Mouse (Mus musculus): Measurements from ENCODE around the gene Smurf1. TPM values are rescaled to one million over a fixed set of nuclear protein-coding genes. Genes with fewer than 3 reads are reported as not detected.
A peak's percentile ranks its signal among the peaks of the same experiment; 100 is the strongest.

Smurf1 gene
- total and polyA plus RNA-seq, 3 experiments: 3.1 to 7.2 (median 4.3) TPM

DNA sequence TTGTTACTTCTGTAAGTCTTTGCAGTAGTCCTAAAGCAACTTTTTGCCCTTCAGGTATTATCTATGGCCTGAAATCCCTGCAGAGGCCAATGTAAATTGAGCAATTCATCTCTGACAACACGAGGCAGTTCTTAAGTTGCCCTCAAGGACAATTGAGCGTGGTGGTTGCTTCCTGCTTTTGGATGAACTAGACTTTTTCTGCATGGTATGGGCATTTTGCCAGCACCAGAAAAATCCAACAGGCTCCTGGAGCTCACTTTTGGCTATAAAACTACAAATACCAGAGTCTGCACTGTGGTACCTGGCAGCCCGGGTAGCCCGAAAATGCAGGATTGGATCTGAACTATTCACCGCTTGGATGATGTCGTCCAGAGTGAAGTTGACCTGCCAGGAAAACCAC is 39.9 kb upstream of the Smurf1 start:
- H3K4me3 ChIP-seq (replicated peaks in 1 of 3; ENCODE audit: low read depth in 2 of 3, low read length in 2 of 3, poor library complexity in 1 of 3): no peak overlapping the region
- no peak overlapping the region for H3K4me2 ChIP-seq (ENCODE audit: insufficient read depth, low read depth, poor library complexity, severe bottlenecking)
- in situ Hi-C loops (cut with MboI; ENCODE audit: low pct_ligation_motif_present, low pct_unique_long_range_greater_than_20kb, low sequenced_read_pairs): loop anchor here (10.0 kb wide), 1 partner anchor 59 kb away; no protein-coding TSS in a partner anchor
- no peaks in the 10 kb centered on the region for H3K36me3 ChIP-seq (replicated peaks in 1 of 2; ENCODE audit: control insufficient read depth in 1 of 2, insufficient read depth in 1 of 2, low read length in 1 of 2)
- H3K9me3 ChIP-seq (replicated peaks; ENCODE audit: low read length): no peaks in the 10 kb centered on the region
- no peaks in the 10 kb centered on the region for H3K79me2 ChIP-seq (replicated peaks; ENCODE audit: control insufficient read depth, extremely low read depth, insufficient read depth, poor library complexity, severe bottlenecking)
- no peak for TF ChIP-seq POLR2AphosphoS2 (IDR thresholded peaks at IDR 0.05; ENCODE audit: low read depth, low read length)
- dilution Hi-C loops (cut with MboI; ENCODE audit: extremely low pct_ligation_motif_present, extremely low pct_unique_long_range_greater_than_20kb, low sequenced_read_pairs): no loop called here
- peaks cover 2% of the 10 kb centered on the region for H3K27me3 ChIP-seq (replicated peaks)
- no peak overlapping the region for H3K27ac ChIP-seq (ENCODE audit: insufficient read depth, low read depth)
- peaks cover 0 to 24% of the 10 kb centered on the region in 2 experiments; a peak in 2 of 4 replicates for H3K4me1 ChIP-seq (ENCODE audit: control insufficient read depth in 1 of 2, insufficient read depth in 2 of 2)
- no peak for DNase-seq (ENCODE audit: extremely low read depth)
- H3K9ac ChIP-seq (ENCODE audit: insufficient read depth, low read depth): no peak overlapping the region

DNA sequence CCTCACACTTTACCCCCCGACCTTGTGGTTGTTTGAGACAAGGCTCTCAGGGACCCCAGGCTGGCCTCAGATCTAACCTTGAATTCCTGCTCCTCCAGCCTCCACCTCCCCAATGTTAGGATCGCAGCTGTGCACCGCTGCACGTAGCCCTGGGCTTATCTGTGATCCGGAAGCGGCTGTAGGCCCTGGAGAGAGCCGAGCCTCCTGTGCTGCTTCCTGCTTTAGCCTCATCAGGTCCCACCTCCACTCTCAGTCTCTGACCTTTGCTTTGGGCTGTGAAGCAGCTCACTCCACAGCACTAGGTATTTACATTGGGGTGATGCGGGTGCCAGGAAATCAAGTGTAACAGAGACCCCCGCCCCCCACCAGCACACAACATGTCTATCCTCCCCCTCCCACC is 38.8 kb upstream of the Smurf1 start:
- no peak for DNase-seq (ENCODE audit: extremely low read depth)
- no peak for TF ChIP-seq BHLHE40 (IDR thresholded peaks at IDR 0.05; ENCODE audit: low read depth, low read length)
- no peak for TF ChIP-seq PAX5 (IDR thresholded peaks at IDR 0.05; ENCODE audit: low read length)
- TF ChIP-seq USF1 (IDR thresholded peaks at IDR 0.05; ENCODE audit: low read depth, low read length): no peak
- TF ChIP-seq RCOR1 (conservative IDR thresholded peaks at IDR 0.05; ENCODE audit: low read depth, low read length): no peak
- no peak for TF ChIP-seq E2F4 (IDR thresholded peaks at IDR 0.05; ENCODE audit: insufficient replicate concordance, low read depth, low read length)
- TF ChIP-seq EP300 (IDR thresholded peaks at IDR 0.05; ENCODE audit: low read length): no peak
- TF ChIP-seq USF2 (conservative IDR thresholded peaks at IDR 0.05; ENCODE audit: low read depth, low read length): no peak
- TF ChIP-seq SMC3 (IDR thresholded peaks at IDR 0.05; ENCODE audit: low read depth, low read length): no peak
- TF ChIP-seq SIN3A (IDR thresholded peaks at IDR 0.05; ENCODE audit: low read length): no peak
- TF ChIP-seq UBTF (IDR thresholded peaks at IDR 0.05; ENCODE audit: low read depth, low read length): no peak
- no peak for TF ChIP-seq RAD21 (IDR thresholded peaks at IDR 0.05; ENCODE audit: low read depth, low read length)
- no peak for TF ChIP-seq MAX (IDR thresholded peaks at IDR 0.05; ENCODE audit: low read length)

DNA sequence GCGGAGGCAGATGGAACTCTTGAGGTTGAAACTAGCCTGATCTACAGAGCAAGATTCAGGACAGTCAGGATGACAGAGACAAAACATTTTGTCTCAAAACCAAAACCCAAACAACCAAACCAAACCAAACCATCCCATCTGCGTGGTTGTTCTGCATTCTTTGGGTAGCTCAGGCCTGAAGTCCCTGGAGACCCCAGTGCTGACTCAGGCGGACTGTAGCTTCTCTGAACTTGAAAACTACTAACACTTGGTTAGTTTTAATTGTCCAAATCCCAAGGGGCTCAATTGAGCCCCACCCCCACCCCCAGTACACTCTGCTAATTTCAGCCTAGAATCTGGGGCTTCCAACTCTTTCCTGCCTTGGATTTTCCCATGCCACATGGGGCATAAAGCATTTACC is 37.7 kb upstream of the Smurf1 start:
- in situ Hi-C loops (cut with MboI; ENCODE audit: low pct_ligation_motif_present, low pct_unique_long_range_greater_than_20kb, low sequenced_read_pairs): loop anchor here (10.0 kb wide), 1 partner anchor 61 kb away; no protein-coding TSS in a partner anchor
- no peak overlapping the region for H3K4me3 ChIP-seq (replicated peaks in 1 of 3; ENCODE audit: low read depth in 2 of 3, low read length in 2 of 3, poor library complexity in 1 of 3)
- dilution Hi-C loops (cut with MboI; ENCODE audit: extremely low pct_ligation_motif_present, extremely low pct_unique_long_range_greater_than_20kb, low sequenced_read_pairs): no loop called here
- peaks cover 9% of the 10 kb centered on the region for H3K27me3 ChIP-seq (replicated peaks)
- H3K36me3 ChIP-seq (replicated peaks in 1 of 2; ENCODE audit: control insufficient read depth in 1 of 2, insufficient read depth in 1 of 2, low read length in 1 of 2): no peaks in the 10 kb centered on the region
- peak; percentile 50 for DNase-seq (ENCODE audit: extremely low read depth)
- TF ChIP-seq ETS1 (conservative IDR thresholded peaks at IDR 0.05; ENCODE audit: low read depth, low read length) (no peak), KAT2A (IDR thresholded peaks at IDR 0.05; ENCODE audit: insufficient replicate concordance, low read length) (no peak), MAFK (IDR thresholded peaks at IDR 0.05; ENCODE audit: insufficient replicate concordance, low read length) (0 out of 2 replicates have a peak, but pooled peaks have one; percentile 54), JUN (IDR thresholded peaks at IDR 0.05; ENCODE audit: insufficient read depth, low read depth, low read length) (no peak), RAD21 (IDR thresholded peaks at IDR 0.05; ENCODE audit: low read depth, low read length) (no peak), CHD1 (IDR thresholded peaks at IDR 0.05; ENCODE audit: low read depth, low read length) (no peak)
- H3K4me2 ChIP-seq (ENCODE audit: insufficient read depth, low read depth, poor library complexity, severe bottlenecking): no peak overlapping the region
- H3K27ac ChIP-seq (ENCODE audit: insufficient read depth, low read depth): no peak overlapping the region
- peaks cover 0 to 24% of the 10 kb centered on the region in 2 experiments; a peak in 2 of 4 replicates for H3K4me1 ChIP-seq (ENCODE audit: control insufficient read depth in 1 of 2, insufficient read depth in 2 of 2)
- H3K9me3 ChIP-seq (replicated peaks; ENCODE audit: low read length): no peaks in the 10 kb centered on the region
- H3K79me2 ChIP-seq (replicated peaks; ENCODE audit: control insufficient read depth, extremely low read depth, insufficient read depth, poor library complexity, severe bottlenecking): no peaks in the 10 kb centered on the region
- no peak overlapping the region for H3K9ac ChIP-seq (ENCODE audit: insufficient read depth, low read depth)

More for the DNA sequence above, 38.8 kb upstream of the Smurf1 start:
- Histone ChIP-seq H3K36me3 (replicated peaks in 1 of 2; ENCODE audit: control insufficient read depth in 1 of 2, insufficient read depth in 1 of 2, low read length in 1 of 2) (no peaks in the 10 kb centered on the region), H3K9me3 (replicated peaks; ENCODE audit: low read length) (no peaks in the 10 kb centered on the region), H3K4me3 (replicated peaks in 1 of 3; ENCODE audit: low read depth in 2 of 3, low read length in 2 of 3, poor library complexity in 1 of 3) (no peak overlapping the region), H3K4me2 (ENCODE audit: insufficient read depth, low read depth, poor library complexity, severe bottlenecking) (no peak overlapping the region), H3K27ac (ENCODE audit: insufficient read depth, low read depth) (no peak overlapping the region), H3K79me2 (replicated peaks; ENCODE audit: control insufficient read depth, extremely low read depth, insufficient read depth, poor library complexity, severe bottlenecking) (no peaks in the 10 kb centered on the region), H3K9ac (ENCODE audit: insufficient read depth, low read depth) (no peak overlapping the region), H3K27me3 (replicated peaks) (peaks cover 7% of the 10 kb centered on the region), H3K4me1 (ENCODE audit: control insufficient read depth in 1 of 2, insufficient read depth in 2 of 2) (peaks cover 0 to 24% of the 10 kb centered on the region in 2 experiments; a peak in 2 of 4 replicates)
- in situ Hi-C loops (cut with MboI; ENCODE audit: low pct_ligation_motif_present, low pct_unique_long_range_greater_than_20kb, low sequenced_read_pairs): loop anchor here (10.0 kb wide), 1 partner anchor 60 kb away; no protein-coding TSS in a partner anchor
- dilution Hi-C loops (cut with MboI; ENCODE audit: extremely low pct_ligation_motif_present, extremely low pct_unique_long_range_greater_than_20kb, low sequenced_read_pairs): no loop called here

Measured in CH12.LX (cell line).